Mouse (Mus musculus): ENCODE measurements at regions not wholly inside any gene's neighbourhood (a gene's known extent, or its start where the extent isn't known, plus 50 kb on each side); places are given as distances from the start of the nearest gene placed in this dataset.

DNA sequence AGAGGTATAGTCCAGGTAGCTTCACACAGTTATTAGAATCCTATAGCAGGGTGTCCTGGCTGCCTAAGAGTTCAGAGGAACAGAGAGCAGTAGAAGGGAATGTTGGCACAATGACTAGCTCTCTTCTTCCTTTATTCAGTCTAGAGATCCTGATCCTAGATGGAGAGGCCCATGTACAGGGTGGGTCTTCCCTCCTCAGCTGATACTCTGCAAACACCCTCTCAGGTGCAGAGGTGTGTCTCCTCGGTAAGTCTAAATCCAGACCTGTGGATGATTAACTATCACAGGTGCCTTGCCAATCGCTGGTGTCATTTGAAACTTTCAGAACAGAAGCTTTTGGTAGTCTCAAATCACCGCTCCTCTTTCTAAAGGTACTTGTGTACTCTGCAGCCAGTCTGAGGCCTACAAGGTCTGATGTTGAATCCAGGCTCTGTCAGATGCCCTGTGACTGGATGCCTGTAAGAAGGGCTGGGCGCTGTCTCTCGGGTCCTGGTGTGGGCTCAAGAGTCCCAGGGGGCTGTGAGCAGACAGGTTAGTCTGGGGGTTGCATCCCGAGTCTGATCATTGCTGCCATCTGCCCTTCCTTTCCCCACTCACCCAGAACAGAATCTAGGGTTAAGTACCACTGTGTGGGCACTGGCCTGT, 52.0 kb upstream of the Plcl2 start:
- TF ChIP-seq CTCF (IDR thresholded peaks at IDR 0.05) (no peak), EP300 (IDR thresholded peaks at IDR 0.05) (no peak)
